Mouse (Mus musculus): ENCODE measurements around the gene Gm8653. TPM values are rescaled to one million over a fixed set of nuclear protein-coding genes. Genes with fewer than 3 reads are reported as not detected.
"Not testable (repeated sequence)": the region's sequence is repeated elsewhere in the genome, so short reads cannot be mapped to it uniquely, and the experiment has no call there.

Gene Gm8653
- not detected in 2 replicates for polyA plus RNA-seq (2015; fragmentation: Nextera tagmentation; extraction: Ambion mirVana)

- H3K27me3 ChIP-seq; H3K36me3 ChIP-seq; H3K9me3 ChIP-seq; H3K4me1 ChIP-seq (replicated peaks); H3K4me2 ChIP-seq (replicated peaks); ATAC-seq; H3K27ac ChIP-seq; H3K9ac ChIP-seq (replicated peaks); H3K4me3 ChIP-seq (replicated peaks): not testable (repeated sequence)
- no CpG with 5 or more reads among the region's 2 CpGs for WGBS
These were observed at the start of gene Gm8653 for GRCm38 (mm10) chr7:22201164-22201563. Gene Gm8653, minus strand, starts transcription at chr7:22201264.

- not testable (repeated sequence) for H3K27ac ChIP-seq
These were observed 28.3 kb upstream of the Gm8653 start, which contains the start of gene Gm8453 for GRCm38 (mm10) chr7:22229384-22229783. Gene Gm8453, minus strand, starts transcription at chr7:22229484.

GRCm38 (mm10) chr7:22189077-22189476 lies 12.0 kb downstream of the Gm8653 start, which contains the start of gene Vmn1r143:
Gene Vmn1r143, plus strand, starts transcription at chr7:22189377.
- not testable (repeated sequence) for H3K4me2 ChIP-seq (replicated peaks); H3K9me3 ChIP-seq; H3K9ac ChIP-seq (replicated peaks); H3K4me1 ChIP-seq (replicated peaks); H3K27me3 ChIP-seq; H3K27ac ChIP-seq; H3K4me3 ChIP-seq (replicated peaks); ATAC-seq; H3K36me3 ChIP-seq
- no CpG with 5 or more reads among the region's 3 CpGs for WGBS

More at GRCm38 (mm10) chr7:22229384-22229783, 28.3 kb upstream of the Gm8653 start, which contains the start of gene Gm8453:
- not testable (repeated sequence) for H3K4me2 ChIP-seq (replicated peaks); H3K9me3 ChIP-seq; ATAC-seq; H3K27me3 ChIP-seq; H3K4me3 ChIP-seq (replicated peaks); H3K9ac ChIP-seq (replicated peaks); H3K4me1 ChIP-seq (replicated peaks); H3K36me3 ChIP-seq
- WGBS: 21% methylated on average over 1 of the region's 2 CpGs

- ATAC-seq; H3K27ac ChIP-seq; H3K9me3 ChIP-seq; H3K9ac ChIP-seq (replicated peaks); H3K4me2 ChIP-seq (replicated peaks); H3K27me3 ChIP-seq; H3K36me3 ChIP-seq; H3K4me3 ChIP-seq (replicated peaks); H3K4me1 ChIP-seq (replicated peaks): not testable (repeated sequence)
- WGBS: no CpG with 5 or more reads among the region's 3 CpGs
These were observed 37.1 kb downstream of the Gm8653 start, which contains the start of gene Vmn1r142 for GRCm38 (mm10) chr7:22163935-22164334. Gene Vmn1r142, minus strand, starts transcription at chr7:22164035.

Other genes with a start within 250 kb of the Gm8653 start
- gene Vmn1r137, start 206.7 kb downstream of the Gm8653 start, polyA plus RNA-seq (2015; fragmentation: Nextera tagmentation; extraction: Ambion mirVana): not detected in 2 replicates
- not detected in 2 replicates for gene Vmn1r138, start 172.4 kb downstream of the Gm8653 start, polyA plus RNA-seq (2015; fragmentation: Nextera tagmentation; extraction: Ambion mirVana)
- gene Gm6176, start 145.0 kb downstream of the Gm8653 start, polyA plus RNA-seq (2015; fragmentation: Nextera tagmentation; extraction: Ambion mirVana): not detected in 2 replicates
- gene Vmn1r139, start 132.2 kb downstream of the Gm8653 start, polyA plus RNA-seq (2015; fragmentation: Nextera tagmentation; extraction: Ambion mirVana): not detected in 2 replicates
- gene Gm16451, start 83.0 kb downstream of the Gm8653 start, polyA plus RNA-seq (2015; fragmentation: Nextera tagmentation; extraction: Ambion mirVana): not detected in 2 replicates
- not detected in 2 replicates for gene Gm10666, start 66.5 kb downstream of the Gm8653 start, polyA plus RNA-seq (2015; fragmentation: Nextera tagmentation; extraction: Ambion mirVana)
- gene Vmn1r142, start 37.2 kb downstream of the Gm8653 start, polyA plus RNA-seq (2015; fragmentation: Nextera tagmentation; extraction: Ambion mirVana): not detected in 2 replicates
- gene Vmn1r143, start 11.9 kb downstream of the Gm8653 start, polyA plus RNA-seq (2015; fragmentation: Nextera tagmentation; extraction: Ambion mirVana): not detected in 2 replicates
- gene Gm8453, start 28.2 kb upstream of the Gm8653 start, polyA plus RNA-seq (2015; fragmentation: Nextera tagmentation; extraction: Ambion mirVana): not detected in 2 replicates
- not detected in 2 replicates for gene Gm4187, start 128.5 kb upstream of the Gm8653 start, polyA plus RNA-seq (2015; fragmentation: Nextera tagmentation; extraction: Ambion mirVana)
- gene Gm8660, start 169.8 kb upstream of the Gm8653 start, polyA plus RNA-seq (2015; fragmentation: Nextera tagmentation; extraction: Ambion mirVana): not detected in 2 replicates
- not detected in 2 replicates for gene Vmn1r148, start 212.3 kb upstream of the Gm8653 start, polyA plus RNA-seq (2015; fragmentation: Nextera tagmentation; extraction: Ambion mirVana)
- not detected in 2 replicates for gene Vmn1r149, start 237.0 kb upstream of the Gm8653 start, polyA plus RNA-seq (2015; fragmentation: Nextera tagmentation; extraction: Ambion mirVana)